ENCODE assay signal across 18 mouse cellular contexts in genomic region chr10:117398044-117398780, GRCm38 (mm10). TPM values are rescaled to one million over a fixed set of nuclear protein-coding genes. Genes with fewer than 3 reads are reported as not detected.
DNase-seq lines count a peak whose midpoint lies in the region; ATAC-seq lines count a peak whose summit lies in the region.
"Had no signal": no experiment of that assay in that cellular context is flagged by ENCODE, and none has a peak within 500 bp of the region (broad histone marks: within the 10 kb centered on the region; RNA-seq: fewer than 3 reads in every experiment).

No protein-coding gene starts in this region.

- H3K4me1 ChIP-seq in forebrain, embryonic 11.5 days (replicated peaks; ENCODE audit: control insufficient read depth, insufficient read depth, low read length): no peaks in the 10 kb centered on the region; the same call in 1 of the 2 replicates
- H3K4me1 ChIP-seq in neural tube, embryonic 15.5 days: peaks cover 13% of the 10 kb centered on the region; the same call in 1 of the 2 replicates
- H3K4me1 ChIP-seq: embryonic facial prominence, embryonic 15.5 days had no signal

- H3K4me2 ChIP-seq in forebrain, embryonic 11.5 days (ENCODE audit: low read depth, low read length, severe bottlenecking): no peak overlapping the region
- no peak overlapping the region for H3K4me2 ChIP-seq in neural tube, embryonic 15.5 days
- H3K4me2 ChIP-seq: embryonic facial prominence, embryonic 15.5 days; forebrain, embryonic 15.5 days; heart, embryonic 12.5 days had no signal

- H3K4me3 ChIP-seq in forebrain, embryonic 11.5 days (ENCODE audit: low read depth, low read length): no peak overlapping the region
- no peak overlapping the region for H3K4me3 ChIP-seq in neural tube, embryonic 15.5 days (replicated peaks)
- H3K4me3 ChIP-seq: embryonic facial prominence, embryonic 15.5 days; forebrain, embryonic 15.5 days; heart, embryonic 12.5 days; hindbrain, embryonic 10.5 days; midbrain, embryonic 10.5 days; myocyte had no signal

- WGBS in forebrain, embryonic 11.5 days: 84% methylated on average over 18 of the region's 18 CpGs
- 84% methylated on average over 18 of the region's 18 CpGs for WGBS in neural tube, embryonic 15.5 days

- H3K27ac ChIP-seq in forebrain, embryonic 11.5 days (ENCODE audit: low read depth, low read length): no peak overlapping the region
- H3K27ac ChIP-seq in neural tube, embryonic 15.5 days (replicated peaks): no peak overlapping the region
- H3K27ac ChIP-seq: embryonic facial prominence, embryonic 15.5 days; forebrain, embryonic 15.5 days; hindbrain, embryonic 10.5 days; midbrain, embryonic 10.5 days had no signal

- no peaks in the 10 kb centered on the region for H3K9me3 ChIP-seq in forebrain, embryonic 11.5 days (ENCODE audit: control insufficient read depth, low read length)
- H3K9me3 ChIP-seq in neural tube, embryonic 15.5 days (replicated peaks): no peaks in the 10 kb centered on the region
- H3K9me3 ChIP-seq: embryonic facial prominence, embryonic 15.5 days; forebrain, embryonic 15.5 days; heart, embryonic 12.5 days; hindbrain, embryonic 10.5 days; midbrain, embryonic 10.5 days had no signal

- peak; percentile 77 for ATAC-seq in CD4-positive, CD25-positive, alpha-beta regulatory T cell, adult 4 months
- no peak for ATAC-seq in forebrain, embryonic 11.5 days (replicated peaks; ENCODE audit: low FRiP score)
- ATAC-seq in neural tube, embryonic 15.5 days (ENCODE audit: low FRiP score): no peak
- ATAC-seq: forebrain, embryonic 15.5 days had no signal

- no peak overlapping the region for H3K9ac ChIP-seq in forebrain, embryonic 11.5 days (ENCODE audit: low read length)
- H3K9ac ChIP-seq in neural tube, embryonic 15.5 days (replicated peaks): no peak overlapping the region
- H3K9ac ChIP-seq: embryonic facial prominence, embryonic 15.5 days; forebrain, embryonic 15.5 days; heart, embryonic 12.5 days had no signal

- DNase-seq in heart, postnatal 4 days: peak; percentile 7
- no peak for DNase-seq in heart, adult 11 months
- peak; percentile 70 for DNase-seq in induced T-regulatory cell, adult 2 months (ENCODE audit: low read depth)
- DNase-seq in splenic B cell, adult 2 months (ENCODE audit: low read depth, low spot score): peak; percentile 52
- DNase-seq in adrenal gland, postnatal 14 days: no peak
- no peak for DNase-seq in forebrain, embryonic 11.5 days (ENCODE audit: low spot score)
- DNase-seq: adrenal gland, adult 2 months; cerebellum, postnatal 36 days; gastrocnemius, postnatal 10 days; kidney, adult 18-20 months had no signal

- H3K36me3 ChIP-seq in splenic B cell, adult 2 months (ENCODE audit: control insufficient read depth, insufficient read depth, low read length, poor library complexity, severe bottlenecking): no peaks in the 10 kb centered on the region
- no peaks in the 10 kb centered on the region for H3K36me3 ChIP-seq in forebrain, embryonic 11.5 days (ENCODE audit: control insufficient read depth, insufficient read depth, low read length)
- H3K36me3 ChIP-seq in neural tube, embryonic 15.5 days: no peaks in the 10 kb centered on the region
- H3K36me3 ChIP-seq: embryonic facial prominence, embryonic 15.5 days; forebrain, embryonic 15.5 days; heart, embryonic 12.5 days; hindbrain, embryonic 10.5 days; midbrain, embryonic 10.5 days had no signal

- no peaks in the 10 kb centered on the region for H3K27me3 ChIP-seq in splenic B cell, adult 2 months (ENCODE audit: control insufficient read depth, insufficient read depth, low read length, poor library complexity, severe bottlenecking)
- H3K27me3 ChIP-seq in forebrain, embryonic 11.5 days (ENCODE audit: control insufficient read depth, insufficient read depth, low read length): no peaks in the 10 kb centered on the region
- H3K27me3 ChIP-seq in neural tube, embryonic 15.5 days (replicated peaks): no peaks in the 10 kb centered on the region
- H3K27me3 ChIP-seq: embryonic facial prominence, embryonic 15.5 days; forebrain, embryonic 15.5 days; heart, embryonic 12.5 days had no signal

RNA-seq across cellular contexts. Expression of gene Cpsf6, which starts 18.4 kb away (rescaled TPM):
- total RNA-seq in heart, postnatal 4 days (2021): 10 to 100 TPM; 76.1 to 80.0 TPM
- polyA plus RNA-seq in CD4-positive, CD25-positive, alpha-beta regulatory T cell, adult 4 months (2017; shearing (Covaris generic)): 100 to 1,000 TPM; 116 to 124 TPM
- total RNA-seq in adrenal gland, postnatal 14 days (2021): 76.0 and 87.9 TPM in 2 replicates
- polyA plus RNA-seq in forebrain, embryonic 11.5 days (2014; fragmentation: Nextera tagmentation; extraction: Ambion mirVana): 275 and 282 TPM in 2 replicates
- 126 and 133 TPM in 2 replicates for polyA plus RNA-seq in neural tube, embryonic 15.5 days (2015; fragmentation: Nextera tagmentation; extraction: Ambion mirVana)

Comparison
In these comparisons a context has a peak if more than half of its experiments do, and no peak if none do; other contexts are left out.
1. DNase-seq: peak in heart, postnatal 4 days (single experiment), induced T-regulatory cell, adult 2 months (single experiment) and splenic B cell, adult 2 months (single experiment); none in heart, adult 11 months (single experiment), adrenal gland, postnatal 14 days (single experiment) and forebrain, embryonic 11.5 days (single experiment).